In the genomic region with DNA sequence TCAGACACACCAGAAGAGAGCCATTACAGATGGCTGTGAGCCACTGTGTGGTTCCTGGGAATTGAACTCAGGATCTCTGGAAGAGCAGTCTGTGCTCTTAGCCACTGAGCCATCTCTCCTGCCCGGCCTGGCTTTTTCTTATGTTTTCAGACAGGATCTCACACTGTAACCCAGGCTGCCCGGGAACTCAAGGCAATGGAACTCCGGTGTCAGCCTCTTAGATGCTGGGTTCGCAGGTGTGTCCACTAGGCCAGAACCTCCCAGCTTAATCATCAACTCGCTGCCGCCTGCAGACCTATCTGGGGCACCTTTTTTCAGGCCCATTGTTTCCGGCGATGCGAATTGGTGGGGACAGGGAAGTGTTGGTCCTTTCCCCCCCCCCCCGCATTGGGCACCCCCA, we compare ENCODE assay signal across 9 mouse cellular contexts. TPM values are rescaled to one million over a fixed set of nuclear protein-coding genes. Genes with fewer than 3 reads are reported as not detected.
DNase-seq lines count a peak whose midpoint lies in the region; ATAC-seq and TF ChIP-seq lines count a peak whose summit lies in the region.
"Had no signal": no experiment of that assay in that cellular context is flagged by ENCODE, and none has a peak within 500 bp of the region (broad histone marks: within the 10 kb centered on the region; RNA-seq: fewer than 3 reads in every experiment).

No protein-coding gene starts in this region.

- no peaks in the 10 kb centered on the region for H3K36me3 ChIP-seq in forebrain, embryonic 15.5 days
- H3K36me3 ChIP-seq in forebrain, embryonic 12.5 days (replicated peaks): no peaks in the 10 kb centered on the region; the same call in 1 of the 2 replicates
- H3K36me3 ChIP-seq in hindbrain, postnatal 0 days (ENCODE audit: insufficient read depth, low read length): no peaks in the 10 kb centered on the region

- peaks cover 18% of the 10 kb centered on the region for H3K4me1 ChIP-seq in forebrain, embryonic 15.5 days
- peaks cover 18% of the 10 kb centered on the region for H3K4me1 ChIP-seq in forebrain, embryonic 12.5 days
- 0 out of 2 replicates have a peak, but pooled peaks cover 6% of the 10 kb centered on the region for H3K4me1 ChIP-seq in hindbrain, postnatal 0 days (ENCODE audit: insufficient read depth, low read length)

- TF ChIP-seq CTCF in hindbrain, postnatal 0 days (IDR thresholded peaks at IDR 0.05; ENCODE audit: low read depth): no peak

- H3K27me3 ChIP-seq in forebrain, embryonic 15.5 days: no peaks in the 10 kb centered on the region
- no peaks in the 10 kb centered on the region for H3K27me3 ChIP-seq in forebrain, embryonic 12.5 days
- no peaks in the 10 kb centered on the region for H3K27me3 ChIP-seq in hindbrain, postnatal 0 days (ENCODE audit: insufficient read depth, low read length)
- H3K27me3 ChIP-seq: embryonic facial prominence, embryonic 13.5 days had no signal

- ATAC-seq in forebrain, embryonic 15.5 days (replicated peaks): no peak
- no peak for ATAC-seq in forebrain, embryonic 12.5 days (ENCODE audit: low FRiP score)
- no peak for ATAC-seq in hindbrain, postnatal 0 days

- no peak overlapping the region for H3K9ac ChIP-seq in forebrain, embryonic 15.5 days (replicated peaks)
- H3K9ac ChIP-seq in forebrain, embryonic 12.5 days: no peak overlapping the region
- no peak overlapping the region for H3K9ac ChIP-seq in hindbrain, postnatal 0 days (replicated peaks; ENCODE audit: low read length)
- H3K9ac ChIP-seq: embryonic facial prominence, embryonic 13.5 days had no signal

- H3K4me2 ChIP-seq in forebrain, embryonic 15.5 days (replicated peaks): no peak overlapping the region
- no peak overlapping the region for H3K4me2 ChIP-seq in forebrain, embryonic 12.5 days
- no peak overlapping the region for H3K4me2 ChIP-seq in hindbrain, postnatal 0 days (ENCODE audit: low read depth, low read length)

- H3K27ac ChIP-seq in forebrain, embryonic 15.5 days (replicated peaks): peak overlapping the region; percentile 94; the same call in 1 of the 2 replicates
- H3K27ac ChIP-seq in forebrain, embryonic 12.5 days: no peak overlapping the region
- 0 out of 2 replicates have a peak overlapping the region, but pooled peaks have one; percentile 54 for H3K27ac ChIP-seq in hindbrain, postnatal 0 days

- no peaks in the 10 kb centered on the region for H3K9me3 ChIP-seq in forebrain, embryonic 15.5 days
- H3K9me3 ChIP-seq in forebrain, embryonic 12.5 days: no peaks in the 10 kb centered on the region
- no peaks in the 10 kb centered on the region for H3K9me3 ChIP-seq in hindbrain, postnatal 0 days (ENCODE audit: low read length)
- H3K9me3 ChIP-seq: embryonic facial prominence, embryonic 13.5 days had no signal

- H3K4me3 ChIP-seq in forebrain, embryonic 15.5 days: no peak overlapping the region
- H3K4me3 ChIP-seq in forebrain, embryonic 12.5 days (replicated peaks): no peak overlapping the region
- H3K4me3 ChIP-seq in hindbrain, postnatal 0 days (ENCODE audit: low read length): no peak overlapping the region

- DNase-seq in 3T3-L1 (ENCODE audit: low read depth, low spot score): peak; percentile 38
- no peak for DNase-seq in hindbrain, postnatal 0 days (ENCODE audit: low spot score)
- peak; percentile 54 for DNase-seq in liver
- no peak for DNase-seq in embryo, embryonic 10.5 days (ENCODE audit: low spot score)
- DNase-seq in testis, postnatal 10 days (ENCODE audit: low spot score): no peak
- DNase-seq in urinary bladder, postnatal 4 days (ENCODE audit: low spot score in 2 of 2): no peak

- WGBS in forebrain, embryonic 15.5 days: 57% methylated on average over 10 of the region's 10 CpGs
- 63% methylated on average over 10 of the region's 10 CpGs for WGBS in forebrain, embryonic 12.5 days
- 57% methylated on average over 10 of the region's 10 CpGs for WGBS in hindbrain, postnatal 0 days

RNA-seq across cellular contexts. Expression of a gene that starts 1.1 kb away (rescaled TPM):
- polyA plus RNA-seq in forebrain, embryonic 15.5 days (2015; fragmentation: Nextera tagmentation; extraction: Ambion mirVana): 9.0 and 9.6 TPM in 2 replicates
- polyA plus RNA-seq in forebrain, embryonic 12.5 days (2016; fragmentation: Nextera tagmentation; extraction: Ambion mirVana): 5.6 and 8.2 TPM in 2 replicates
- 12.1 and 17.1 TPM in 2 replicates for total RNA-seq in hindbrain, postnatal 0 days (2014; rRNA removed)
- polyA plus RNA-seq in hindbrain, postnatal 0 days (2015; fragmentation: Nextera tagmentation; extraction: Ambion mirVana): 4.6 and 4.9 TPM in 2 replicates

RNA-seq across cellular contexts. Expression of a gene that starts 22.5 kb away (rescaled TPM):
- 12.4 and 14.3 TPM in 2 replicates for polyA plus RNA-seq in forebrain, embryonic 15.5 days (2015; fragmentation: Nextera tagmentation; extraction: Ambion mirVana)
- 14.4 and 16.3 TPM in 2 replicates for polyA plus RNA-seq in forebrain, embryonic 12.5 days (2016; fragmentation: Nextera tagmentation; extraction: Ambion mirVana)
- total RNA-seq in hindbrain, postnatal 0 days (2014; rRNA removed): 29.8 and 33.6 TPM in 2 replicates
- 7.8 and 10.8 TPM in 2 replicates for polyA plus RNA-seq in hindbrain, postnatal 0 days (2015; fragmentation: Nextera tagmentation; extraction: Ambion mirVana)

RNA-seq across cellular contexts. Expression of a gene that starts 32.3 kb away (rescaled TPM):
- 0.08 and 0.18 TPM in 2 replicates for polyA plus RNA-seq in forebrain, embryonic 15.5 days (2015; fragmentation: Nextera tagmentation; extraction: Ambion mirVana)
- not detected in 2 replicates for polyA plus RNA-seq in forebrain, embryonic 12.5 days (2016; fragmentation: Nextera tagmentation; extraction: Ambion mirVana)
- not detected in 2 replicates for total RNA-seq in hindbrain, postnatal 0 days (2014; rRNA removed)
- polyA plus RNA-seq in hindbrain, postnatal 0 days (2015; fragmentation: Nextera tagmentation; extraction: Ambion mirVana): not detected in 2 replicates

RNA-seq across cellular contexts. Expression of a gene that starts 33.1 kb away (rescaled TPM):
- polyA plus RNA-seq in forebrain, embryonic 15.5 days (2015; fragmentation: Nextera tagmentation; extraction: Ambion mirVana): 160 and 166 TPM in 2 replicates
- 154 and 159 TPM in 2 replicates for polyA plus RNA-seq in forebrain, embryonic 12.5 days (2016; fragmentation: Nextera tagmentation; extraction: Ambion mirVana)
- total RNA-seq in hindbrain, postnatal 0 days (2014; rRNA removed): 36.0 and 45.1 TPM in 2 replicates
- 145 and 154 TPM in 2 replicates for polyA plus RNA-seq in hindbrain, postnatal 0 days (2015; fragmentation: Nextera tagmentation; extraction: Ambion mirVana)

RNA-seq across cellular contexts. Expression of a gene that starts 35.7 kb away (rescaled TPM):
- polyA plus RNA-seq in forebrain, embryonic 15.5 days (2015; fragmentation: Nextera tagmentation; extraction: Ambion mirVana): 24.6 and 25.0 TPM in 2 replicates
- polyA plus RNA-seq in forebrain, embryonic 12.5 days (2016; fragmentation: Nextera tagmentation; extraction: Ambion mirVana): 14.5 and 16.8 TPM in 2 replicates
- 35.2 and 42.1 TPM in 2 replicates for total RNA-seq in hindbrain, postnatal 0 days (2014; rRNA removed)
- polyA plus RNA-seq in hindbrain, postnatal 0 days (2015; fragmentation: Nextera tagmentation; extraction: Ambion mirVana): 16.2 and 16.7 TPM in 2 replicates

Comparison
In these comparisons a context has a peak if more than half of its experiments do, and no peak if none do; other contexts are left out.
1. DNase-seq: peak in 3T3-L1 (single experiment) and liver (single experiment); none in hindbrain, postnatal 0 days (single experiment), embryo, embryonic 10.5 days (single experiment), testis, postnatal 10 days (single experiment) and urinary bladder, postnatal 4 days (0 of 2).